In the genomic region with DNA sequence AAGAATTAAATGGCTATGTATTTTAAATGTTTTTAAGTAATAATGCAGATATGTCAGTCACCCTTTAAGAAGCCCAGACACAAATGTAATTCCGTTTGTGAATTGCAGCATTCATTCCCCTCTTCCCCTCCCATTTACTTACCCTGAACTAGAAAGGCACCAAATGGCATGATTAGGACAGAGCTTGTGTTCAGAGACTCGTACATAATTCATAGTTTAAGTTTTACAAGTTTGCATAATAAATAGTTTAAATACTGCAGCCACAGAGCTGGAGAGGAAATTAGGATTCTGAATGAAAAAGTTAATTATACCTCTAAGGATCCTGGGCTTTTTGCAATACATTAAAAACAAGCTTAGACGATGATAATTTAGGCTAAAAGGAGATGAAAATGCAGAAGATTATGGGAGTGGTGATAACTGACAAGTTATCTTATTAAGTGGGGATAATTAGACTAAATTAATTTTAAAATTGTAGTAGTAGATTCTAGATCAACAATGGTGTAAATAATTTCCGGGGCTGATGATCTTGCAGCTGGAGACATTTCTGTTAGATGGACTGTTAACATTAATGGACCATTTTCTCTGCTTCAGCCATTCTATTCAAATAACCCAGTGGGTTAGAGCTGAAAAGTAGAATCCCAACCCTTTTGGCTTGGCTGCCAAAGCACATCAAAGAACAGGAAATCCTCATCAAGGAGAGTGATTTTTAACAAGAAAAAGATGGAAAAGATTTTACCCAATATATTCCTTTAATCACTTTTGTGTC, we compare ENCODE assay signal across 20 mouse cellular contexts.
"Had no signal": no experiment of that assay in that cellular context is flagged by ENCODE, and none has a peak within 500 bp of the region (broad histone marks: within the 10 kb centered on the region; RNA-seq: fewer than 3 reads in every experiment).

No protein-coding gene starts in this region.

- H3K9ac ChIP-seq: limb, embryonic 12.5 days; limb, embryonic 15.5 days; liver, embryonic 14.5 days; liver, postnatal 0 days; lung, embryonic 15.5 days; neural tube, embryonic 13.5 days had no signal

- ATAC-seq: liver, postnatal 0 days had no signal

- H3K27ac ChIP-seq: kidney, postnatal 0 days; left cerebral cortex, adult 2 months; limb, embryonic 12.5 days; limb, embryonic 15.5 days; liver, embryonic 14.5 days; lung, embryonic 15.5 days; neural tube, embryonic 13.5 days had no signal

- H3K9me3 ChIP-seq: limb, embryonic 12.5 days; limb, embryonic 15.5 days; lung, embryonic 15.5 days; neural tube, embryonic 13.5 days had no signal

- H3K4me1 ChIP-seq: limb, embryonic 12.5 days; limb, embryonic 15.5 days; lung, embryonic 15.5 days; neural tube, embryonic 13.5 days had no signal

- H3K36me3 ChIP-seq: limb, embryonic 12.5 days; limb, embryonic 15.5 days; lung, embryonic 15.5 days; neural tube, embryonic 13.5 days had no signal

- H3K4me3 ChIP-seq: left cerebral cortex, adult 2 months; limb, embryonic 12.5 days; limb, embryonic 15.5 days; lung, embryonic 15.5 days; neural tube, embryonic 13.5 days had no signal

- DNase-seq: kidney, postnatal 36 days; layer of hippocampus, postnatal 36 days; left cerebral cortex, postnatal 4 days; liver, postnatal 0 days; lung, postnatal 14 days; lung, postnatal 4 days; midbrain, embryonic 14.5 days; retina, postnatal 1 day; right cerebral cortex, postnatal 25 days; thymus, adult 18-20 months; thymus, postnatal 36 days had no signal

- H3K4me2 ChIP-seq: limb, embryonic 12.5 days; limb, embryonic 15.5 days; liver, embryonic 11.5 days; lung, embryonic 15.5 days; midbrain, embryonic 11.5 days; neural tube, embryonic 13.5 days had no signal

- H3K27me3 ChIP-seq: limb, embryonic 12.5 days; limb, embryonic 15.5 days; lung, embryonic 15.5 days; neural tube, embryonic 13.5 days had no signal
